Mouse (Mus musculus) 416B (cell line): ENCODE measurements at regions not wholly inside any gene's neighbourhood (a gene's known extent, or its start where the extent isn't known, plus 50 kb on each side); places are given as distances from the start of the nearest gene placed in this dataset.

ENCODE experiments used
- DNase-seq: peaks from one replicate; pipeline ENCODE4 v3.0.0; 2011; ENCODE audit warnings: low read depth

DNA sequence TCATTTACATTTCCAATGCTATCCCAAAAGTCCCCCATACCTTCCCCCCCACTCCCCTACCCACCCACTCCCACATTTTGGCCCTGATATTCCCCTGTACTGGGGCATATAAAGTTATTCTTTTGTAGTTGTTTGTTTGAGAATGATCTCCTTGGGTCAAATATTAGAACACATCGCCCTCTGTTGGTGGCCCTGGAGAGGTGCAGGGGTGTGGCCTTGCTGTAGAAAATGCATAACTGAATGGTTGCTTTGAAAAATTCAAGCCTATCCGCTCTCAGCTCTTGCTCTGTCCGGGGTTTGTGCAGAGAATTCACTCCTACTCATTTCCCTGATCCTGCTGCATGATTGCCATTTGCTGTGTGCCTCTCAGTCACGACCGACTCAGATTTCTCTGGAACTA, 336.4 kb upstream of the Epha6 start:
- DNase-seq: peak; percentile 67
